Mouse (Mus musculus) mature B cell (primary cell): Measurements from ENCODE around the gene Lamtor2.

ENCODE experiments used
- in situ Hi-C: fragments of 300-500 bp; cut with MboI; formaldehyde crosslinking; loops from 2 replicates; pipeline ENCODE4 v1.14.3; 2019

Lamtor2 gene

DNA sequence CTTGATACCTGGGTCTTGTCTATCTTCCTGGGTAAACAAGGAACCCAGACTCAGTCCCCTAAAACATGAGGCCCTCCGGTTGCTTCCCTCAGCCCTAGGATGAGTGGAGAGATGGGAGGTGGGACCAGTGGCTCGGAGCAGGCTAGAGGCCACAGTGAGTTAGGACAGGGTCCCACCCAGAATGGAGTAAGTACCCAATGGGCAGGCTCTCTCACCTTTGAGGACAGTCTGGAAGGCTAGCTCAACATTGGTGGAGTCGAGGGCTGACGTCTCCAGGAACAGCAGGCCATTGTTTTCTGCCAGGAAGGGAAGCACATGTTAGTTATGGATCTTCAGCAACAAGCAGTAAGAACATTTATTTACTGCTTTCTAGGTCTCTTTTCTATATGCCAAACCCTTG lies 10.4 kb downstream of the Lamtor2 start:
- in situ Hi-C loops, result no loop called here

DNA sequence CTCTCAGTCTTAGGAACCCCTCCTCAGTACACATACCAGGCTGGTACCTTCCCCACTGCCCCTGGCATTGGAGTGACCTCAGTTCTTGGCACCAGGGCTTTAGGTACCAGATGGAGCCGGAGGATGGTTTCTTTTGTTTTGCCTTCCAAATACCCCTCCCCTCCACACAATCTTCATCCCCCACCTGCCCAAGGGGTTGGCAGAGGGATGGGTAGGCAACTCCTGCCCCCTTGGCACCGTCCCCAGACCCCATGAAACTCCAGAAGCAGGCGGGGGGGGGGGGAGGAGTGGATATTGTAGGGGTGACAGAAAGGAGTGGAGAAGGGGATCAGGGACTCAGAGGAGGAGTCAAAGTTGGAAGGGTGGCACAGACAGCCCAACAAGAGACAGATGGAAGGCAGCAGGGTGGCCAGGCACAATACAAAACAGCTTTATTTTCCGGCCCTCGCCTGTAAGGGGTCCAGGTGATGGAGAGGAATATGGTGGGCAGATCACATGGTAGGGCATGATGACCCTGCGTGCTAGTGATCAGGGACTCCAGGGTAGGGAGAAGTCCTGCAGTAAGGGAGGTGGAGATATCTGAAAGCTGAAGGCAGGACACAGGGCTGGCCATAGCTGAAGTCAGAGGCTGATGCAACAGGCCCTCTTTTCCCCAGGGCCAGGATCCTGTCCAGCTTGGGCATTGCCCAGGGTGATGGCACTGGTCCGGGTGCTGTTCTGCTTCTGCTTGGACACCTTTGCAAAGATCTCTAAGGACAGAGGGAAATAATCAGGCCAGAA lies 11.1 kb downstream of the Lamtor2 start:
- in situ Hi-C loops, result no loop called here

- in situ Hi-C loops, result no loop called here
Observed at GRCm38 (mm10) chr3:88540085-88540484, 12.8 kb downstream of the Lamtor2 start.

GRCm38 (mm10) chr3:88539397-88539796 lies 13.5 kb downstream of the Lamtor2 start:
- in situ Hi-C loops, result no loop called here

DNA sequence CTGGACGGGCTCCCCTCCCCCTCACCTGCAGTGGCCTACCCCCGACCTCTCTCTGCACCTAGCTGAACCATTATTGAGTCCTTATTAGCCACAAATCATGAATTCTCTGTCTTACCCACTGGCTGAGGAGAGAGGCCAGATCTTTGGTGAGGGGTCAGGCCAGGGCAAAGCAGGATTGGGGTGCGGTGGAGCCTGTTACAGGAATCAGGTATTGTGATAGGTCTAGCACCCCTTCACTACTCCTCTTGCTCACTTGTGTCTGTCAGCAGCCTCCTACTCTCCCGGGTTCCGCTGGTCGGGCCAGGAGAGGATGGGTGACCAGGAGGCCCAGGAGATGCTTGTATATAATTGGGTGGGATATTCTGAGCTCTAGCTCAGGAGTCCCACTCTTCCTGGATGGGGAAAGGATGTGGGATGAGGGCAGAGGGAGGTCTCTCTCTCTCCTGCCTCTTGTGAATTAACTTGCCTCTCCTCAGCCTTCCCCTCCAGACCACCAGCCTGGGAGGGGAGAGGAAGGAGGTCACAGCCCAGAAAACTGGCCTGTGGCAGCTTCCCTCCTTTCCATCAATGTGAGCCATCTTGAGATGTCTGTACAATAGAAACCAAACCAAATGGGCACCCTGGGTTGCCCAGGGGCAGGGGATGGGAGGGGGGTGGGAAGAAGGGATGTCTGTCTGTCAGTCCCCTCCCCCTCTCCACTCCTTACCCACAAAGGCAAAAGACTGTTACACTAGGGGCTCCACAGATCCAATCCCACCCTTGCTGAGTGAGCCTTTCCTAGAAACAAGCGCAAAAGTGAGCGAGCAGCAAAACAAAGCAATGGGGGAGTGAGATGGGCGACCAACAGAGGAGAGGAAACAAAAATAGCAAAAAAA lies 14.4 kb downstream of the Lamtor2 start:
- in situ Hi-C loops, result no loop called here

DNA sequence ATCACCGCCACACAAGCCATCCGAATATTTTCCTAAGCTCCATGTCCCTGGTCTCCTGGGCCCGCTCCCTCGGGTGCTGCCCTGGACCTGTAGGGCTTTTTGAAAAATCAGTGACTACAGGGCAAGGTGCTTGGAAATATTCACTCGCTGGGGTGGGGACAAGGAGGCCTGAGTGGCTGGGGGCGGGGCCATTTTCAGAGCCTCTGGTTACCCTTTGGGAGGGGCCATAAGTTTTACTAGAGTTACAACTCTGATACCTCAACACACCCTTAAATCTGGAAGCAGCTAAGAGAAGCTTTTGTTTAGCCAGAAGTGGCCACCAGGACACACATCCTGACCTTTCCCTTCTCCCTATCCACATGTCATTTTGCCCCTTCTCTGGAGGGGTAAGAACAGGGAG lies 15.7 kb downstream of the Lamtor2 start:
- in situ Hi-C loops, result no loop called here

- in situ Hi-C loops, result no loop called here
Observed at GRCm38 (mm10) chr3:88536103-88536930, 16.6 kb downstream of the Lamtor2 start.

DNA sequence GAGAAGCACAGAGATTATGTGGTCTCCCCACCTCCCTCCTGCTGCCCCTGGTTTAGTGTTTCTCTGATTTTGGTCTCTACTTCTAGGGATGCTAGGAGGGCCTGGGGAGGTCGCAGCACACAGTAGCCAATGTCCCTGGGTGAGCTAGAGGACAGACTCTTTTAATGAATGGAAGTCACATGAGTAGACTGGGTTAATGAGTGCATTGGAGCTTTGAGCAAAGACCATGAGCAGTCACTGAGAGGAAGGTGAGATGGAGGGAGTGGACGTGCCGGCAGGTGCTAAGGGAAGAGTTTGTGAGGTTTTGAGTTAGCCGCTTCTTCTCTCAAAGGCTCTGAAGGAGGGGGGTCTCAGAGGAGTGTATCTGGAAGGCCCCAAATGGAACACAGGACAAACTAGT lies 17.3 kb downstream of the Lamtor2 start:
- in situ Hi-C loops, result no loop called here

DNA sequence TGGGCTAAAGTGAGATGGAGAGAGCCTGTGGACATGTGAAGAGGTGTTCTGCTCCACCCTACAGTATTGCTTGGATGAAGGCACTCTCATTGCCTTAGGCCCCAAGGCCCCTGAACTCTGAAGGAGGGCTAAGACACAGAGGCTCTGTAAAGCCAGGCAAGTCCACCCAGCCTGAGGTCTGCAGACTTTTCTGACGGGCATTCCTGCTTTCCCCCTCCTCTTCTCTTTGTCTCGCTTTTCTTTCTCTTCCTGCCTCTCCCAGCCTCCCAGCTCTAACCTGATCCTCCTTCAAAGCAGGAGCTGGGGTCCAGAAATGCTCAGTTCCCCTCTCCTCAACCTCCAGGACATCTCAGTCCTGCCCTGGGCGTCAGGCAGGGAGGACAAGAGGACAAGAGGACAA lies 17.9 kb downstream of the Lamtor2 start:
- in situ Hi-C loops, result no loop called here

DNA sequence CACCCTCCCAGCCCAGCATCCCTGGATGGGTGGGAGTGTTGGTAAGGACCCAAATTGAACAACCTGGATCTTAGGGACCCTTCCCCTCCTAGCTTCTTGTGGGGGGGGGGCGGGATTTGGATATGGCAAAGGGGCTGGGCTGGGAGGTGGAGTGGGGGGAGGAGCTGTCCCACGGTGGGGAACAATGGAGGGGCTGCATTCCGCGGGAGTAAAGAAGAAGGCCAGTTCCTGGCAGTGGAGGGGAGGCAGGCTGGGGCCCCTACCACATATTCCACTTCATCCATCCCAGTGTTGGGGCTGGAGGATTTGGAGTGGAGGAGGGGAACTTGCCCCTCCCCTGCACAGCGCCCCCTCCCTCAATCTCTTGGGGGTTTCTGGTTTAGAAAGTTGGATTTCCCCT lies 19.2 kb downstream of the Lamtor2 start:
- in situ Hi-C loops, result loop anchor here (5.0 kb wide), 1 partner anchor 126 kb away; no protein-coding TSS in a partner anchor

GRCm38 (mm10) chr3:88532689-88533511 lies 20.0 kb downstream of the Lamtor2 start:
- in situ Hi-C loops, result loop anchor here (5.0 kb wide), 1 partner anchor 126 kb away; no protein-coding TSS in a partner anchor

DNA sequence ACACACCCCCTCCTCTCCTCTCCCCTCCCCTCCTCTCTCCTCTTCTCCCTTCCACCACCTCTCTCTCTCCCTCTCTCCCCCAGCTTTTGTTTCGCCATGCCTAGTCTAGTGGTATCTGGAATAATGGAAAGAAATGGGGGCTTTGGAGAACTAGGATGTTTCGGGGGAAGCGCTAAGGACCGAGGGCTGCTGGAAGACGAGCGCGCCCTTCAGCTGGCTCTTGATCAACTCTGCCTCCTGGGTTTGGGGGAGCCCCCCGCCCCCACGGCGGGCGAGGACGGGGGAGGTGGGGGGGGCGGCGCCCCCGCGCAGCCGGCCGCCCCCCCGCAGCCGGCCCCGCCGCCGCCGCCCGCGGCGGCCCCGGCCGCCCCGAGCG lies 20.6 kb downstream of the Lamtor2 start, which contains the start of gene Mex3a:
Gene Mex3a (plus strand): TSS at position 97 of the 376 bp plus-strand sequence.
- in situ Hi-C loops, result loop anchor here (5.0 kb wide), 1 partner anchor 125 kb away; no protein-coding TSS in a partner anchor

DNA sequence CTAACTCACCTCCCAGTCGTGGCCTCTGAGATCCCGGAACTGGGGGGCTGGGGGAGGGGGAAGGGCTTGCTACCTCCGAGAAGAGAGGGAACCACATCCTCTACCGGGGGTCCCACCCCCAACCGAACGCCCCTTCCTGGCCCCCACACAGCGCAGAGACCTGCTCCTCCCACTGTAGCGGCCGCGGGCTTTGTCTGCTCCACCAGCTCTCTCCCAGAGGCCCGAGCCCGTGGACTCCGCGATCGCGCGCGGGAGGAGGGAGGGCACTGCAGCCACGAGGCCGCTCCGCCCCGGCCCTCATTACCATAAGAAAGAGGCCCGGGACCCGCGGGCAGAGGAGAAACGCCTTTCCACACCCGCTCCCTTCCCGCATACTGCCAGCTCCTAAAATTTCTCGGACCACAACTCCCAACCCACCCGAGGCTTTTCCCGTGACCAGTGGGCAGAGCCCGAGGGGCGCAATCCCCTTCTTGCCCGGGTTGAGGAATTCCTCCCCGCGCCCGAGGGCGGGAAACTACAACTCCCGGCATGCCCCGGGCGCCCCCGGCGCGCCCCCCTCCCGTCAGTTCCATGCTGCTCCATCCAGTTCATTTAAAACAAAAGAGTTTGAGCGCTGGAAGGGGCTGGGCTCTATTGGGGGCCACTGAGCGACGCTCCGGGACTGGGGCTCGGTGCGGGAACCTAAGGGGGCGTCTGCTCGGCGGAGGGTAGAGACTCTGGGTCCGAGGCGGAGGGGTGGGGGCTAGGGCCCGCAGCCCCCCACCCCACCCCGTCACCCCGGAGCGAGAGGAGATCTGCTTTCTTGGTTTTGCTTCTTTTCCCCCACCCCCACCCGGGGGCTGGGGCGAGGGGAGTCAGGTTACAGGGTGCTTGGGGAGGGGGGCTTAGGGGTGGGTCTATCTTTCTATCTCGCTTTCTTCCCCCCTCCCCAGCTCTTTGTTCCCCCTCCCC lies 21.3 kb downstream of the Lamtor2 start:
- in situ Hi-C loops, result loop anchor here (5.0 kb wide), 1 partner anchor 124 kb away; no protein-coding TSS in a partner anchor

DNA sequence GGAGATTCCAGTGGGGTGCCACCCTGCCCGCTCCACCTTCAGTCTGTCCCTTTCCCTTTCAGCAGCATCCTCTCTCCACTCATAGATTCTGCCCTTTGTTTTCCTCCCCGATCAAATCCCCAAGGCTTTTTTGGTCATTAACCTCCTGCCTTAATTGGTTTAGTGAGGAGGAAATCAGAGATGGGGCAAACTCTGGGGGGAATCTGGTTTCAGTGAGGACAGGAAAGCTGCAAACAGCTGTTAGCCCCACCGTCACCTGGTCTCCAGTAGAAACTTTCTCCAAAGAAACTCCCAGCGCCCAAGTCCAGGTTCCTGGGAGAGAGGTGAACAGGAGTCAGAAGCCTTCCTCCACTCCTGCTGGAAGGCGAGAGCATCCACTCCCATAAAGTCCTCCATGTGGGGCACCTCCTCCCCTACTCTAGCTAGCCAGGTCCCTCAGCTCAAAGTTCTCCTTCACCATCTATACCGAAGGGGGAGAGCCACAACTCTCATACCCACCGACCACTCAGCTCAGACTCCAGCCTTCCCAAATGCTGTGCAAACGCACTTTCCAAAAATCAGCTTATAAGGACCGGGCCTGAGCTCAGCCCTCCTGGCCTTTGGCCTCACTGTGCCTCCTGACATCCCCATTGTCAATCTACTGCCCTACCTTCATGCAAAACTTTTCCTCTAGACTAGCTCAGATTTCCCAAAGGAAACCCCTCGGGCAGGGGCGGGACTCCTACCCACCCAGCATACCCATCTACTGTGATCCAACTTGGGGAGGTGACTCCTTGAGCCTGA lies 22.6 kb downstream of the Lamtor2 start:
- in situ Hi-C loops, result loop anchor here (5.0 kb wide), 1 partner anchor 123 kb away; no protein-coding TSS in a partner anchor

GRCm38 (mm10) chr3:88529204-88530000 lies 23.5 kb downstream of the Lamtor2 start:
- in situ Hi-C loops, result no loop called here

DNA sequence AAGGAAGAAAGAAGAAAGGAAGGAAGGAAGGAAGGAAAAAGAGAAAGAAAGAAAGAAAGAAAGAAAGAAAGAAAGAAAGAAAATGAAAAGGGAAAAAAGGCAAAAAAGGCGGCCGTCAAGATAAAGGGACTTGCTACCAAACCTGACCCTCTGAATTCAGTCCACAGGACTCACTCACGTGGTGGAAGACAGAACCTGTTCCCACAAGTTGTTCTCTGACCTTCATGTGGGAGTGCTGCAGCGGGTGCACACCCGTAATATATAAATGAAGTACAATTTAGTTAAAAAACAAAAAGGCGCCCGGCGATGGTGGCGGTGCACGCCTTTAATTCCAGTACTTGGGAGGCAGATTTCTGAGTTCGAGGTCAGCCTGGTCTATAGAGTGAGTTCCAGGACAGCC lies 24.2 kb downstream of the Lamtor2 start:
- in situ Hi-C loops, result no loop called here

- in situ Hi-C loops, result no loop called here
Observed at GRCm38 (mm10) chr3:88527565-88527964, 25.3 kb downstream of the Lamtor2 start.
